Mouse (Mus musculus) liver, embryonic 16.5 days (tissue): Measurements from ENCODE around the gene Arhgef25. TPM values are rescaled to one million over a fixed set of nuclear protein-coding genes. Genes with fewer than 3 reads are reported as not detected.
"Not testable (repeated sequence)": the region's sequence is repeated elsewhere in the genome, so short reads cannot be mapped to it uniquely, and the experiment has no call there.

ENCODE experiments used
- ATAC-seq: fragments of 200-750 bp; cut with Nextera tagmentation; 2 replicates; pipeline ENCODE4 v1.8.0; 2017; ENCODE audit warnings: low read depth, mild to moderate bottlenecking, moderate number of reproducible peaks, moderate library complexity
- H3K27ac ChIP-seq: fragments of 300-500 bp; sonication (generic); 2 replicates; pipeline ENCODE4 v1.5.1; 2014; ENCODE audit warnings: mild to moderate bottlenecking, low read length
- H3K27me3 ChIP-seq: fragments of 300-500 bp; sonication (generic); 2 replicates; pipeline ENCODE4 v1.6.1; 2014; ENCODE audit warnings: low read depth, low read length, mixed read lengths; ENCODE audit not compliant: control insufficient read depth, insufficient read depth
- H3K36me3 ChIP-seq: fragments of 300-500 bp; sonication (generic); 2 replicates; pipeline ENCODE4 v1.6.1; 2014; ENCODE audit warnings: mild to moderate bottlenecking; ENCODE audit not compliant: control insufficient read depth, insufficient read depth
- H3K4me1 ChIP-seq: fragments of 300-500 bp; sonication (generic); 2 replicates; pipeline ENCODE4 v1.6.1; 2014; ENCODE audit warnings: low read depth, low read length, mixed read lengths; ENCODE audit not compliant: control insufficient read depth
- H3K4me2 ChIP-seq: fragments of 300-500 bp; sonication (generic); 2 replicates; pipeline ENCODE4 v1.6.1; 2014; ENCODE audit warnings: low read depth, low read length, mixed read lengths
- H3K4me3 ChIP-seq: fragments of 300-500 bp; sonication (generic); 2 replicates; pipeline ENCODE4 v1.5.1; 2014; ENCODE audit warnings: low read depth, mild to moderate bottlenecking, low read length
- H3K9ac ChIP-seq: fragments of 300-500 bp; sonication (generic); 2 replicates; pipeline ENCODE4 v1.6.1; 2014; ENCODE audit warnings: low read depth, low read length
- H3K9me3 ChIP-seq: fragments of 300-500 bp; sonication (generic); replicated peaks from 2 replicates; pipeline ENCODE4 v1.6.1; 2016; ENCODE audit warnings: low read length; ENCODE audit not compliant: control insufficient read depth
- WGBS: fragments of 180-500 bp; shearing (Covaris S2); extraction: QIAGEN DNeasy Blood & Tissue Kit; methylation state at CpG from one replicate; pipeline ENCODE4 v1.1.7; 2014; ENCODE audit not compliant: insufficient replicate concordance; 5-methylcytosine and 5-hydroxymethylcytosine counted together
- polyA plus RNA-seq: library from polyadenylated mRNA; unstranded; fragments of >200 nt; fragmentation: Nextera tagmentation; extraction: Ambion mirVana; gene quantifications from 2 replicates; pipeline ENCODE4 v1.2.1, GENCODE M21; 2015

Arhgef25 gene
- polyA plus RNA-seq, 1 experiment from 2014 or later: 5.7 TPM

- Histone ChIP-seq H3K4me1 (peaks cover 34% of the 10 kb centered on the region), H3K4me2 (peak overlapping the region; percentile 2; the same call in 1 of the 2 replicates), H3K27ac (peak overlapping the region; percentile 58), H3K27me3 (no peaks in the 10 kb centered on the region), H3K9ac (no peak overlapping the region), H3K36me3 (no peaks in the 10 kb centered on the region), H3K4me3 (no peak overlapping the region), H3K9me3 (no peaks in the 10 kb centered on the region)
- 39% methylated on average over 4 of the region's 4 CpGs for WGBS
- ATAC-seq: no peak
Observed at GRCm38 (mm10) chr10:127136510-127136909, 53.4 kb downstream of the Arhgef25 start.

- 0 out of 2 replicates have a peak overlapping the region, but pooled peaks have one; percentile 12 for H3K4me2 ChIP-seq
Observed at GRCm38 (mm10) chr10:127135118-127135836, 54.6 kb downstream of the Arhgef25 start.

GRCm38 (mm10) chr10:127134394-127135035, 55.4 kb downstream of the Arhgef25 start:
- not testable (repeated sequence) for H3K27ac ChIP-seq, H3K9me3 ChIP-seq, H3K9ac ChIP-seq, ATAC-seq, H3K27me3 ChIP-seq, H3K36me3 ChIP-seq, H3K4me2 ChIP-seq, H3K4me3 ChIP-seq
- 70% methylated on average over 3 of the region's 3 CpGs for WGBS
- H3K4me1 ChIP-seq: peaks cover 34% of the 10 kb centered on the region

More at GRCm38 (mm10) chr10:127135118-127135836, 54.6 kb downstream of the Arhgef25 start:
- Histone ChIP-seq H3K27me3 (no peaks in the 10 kb centered on the region), H3K9me3 (no peaks in the 10 kb centered on the region), H3K36me3 (no peaks in the 10 kb centered on the region), H3K4me1 (peaks cover 34% of the 10 kb centered on the region), H3K27ac (peak overlapping the region; percentile 58), H3K9ac (no peak overlapping the region; the same call in 1 of the 2 replicates), H3K4me3 (no peak overlapping the region)
- 15% methylated on average over 7 of the region's 8 CpGs for WGBS
- peak; percentile 78 for ATAC-seq

Other genes with a start within 250 kb of the Arhgef25 start
- gene Ctdsp2, start 211.4 kb downstream of the Arhgef25 start, polyA plus RNA-seq: 11.1 and 12.2 TPM in 2 replicates
- 0.09 TPM in 1 of 2 replicates, not detected in the other for gene Avil, start 189.4 kb downstream of the Arhgef25 start, polyA plus RNA-seq
- 37.1 and 40.1 TPM in 2 replicates for gene Tsfm, start 159.2 kb downstream of the Arhgef25 start, polyA plus RNA-seq
- gene Mettl1, start 148.7 kb downstream of the Arhgef25 start, polyA plus RNA-seq: 13.4 and 13.5 TPM in 2 replicates
- gene Eef1akmt3, start 148.6 kb downstream of the Arhgef25 start, polyA plus RNA-seq: 0.09 and 0.21 TPM in 2 replicates
- gene Cyp27b1, start 141.8 kb downstream of the Arhgef25 start, polyA plus RNA-seq: 0.04 TPM in 1 of 2 replicates, not detected in the other
- gene March9, start 129.9 kb downstream of the Arhgef25 start, polyA plus RNA-seq: not detected in 2 replicates
- gene Cdk4, start 126.5 kb downstream of the Arhgef25 start, polyA plus RNA-seq: 293 and 317 TPM in 2 replicates
- gene Tspan31, start 119.8 kb downstream of the Arhgef25 start, polyA plus RNA-seq: 87.4 and 96.7 TPM in 2 replicates
- gene Agap2, start 114.8 kb downstream of the Arhgef25 start, polyA plus RNA-seq: 0.71 and 1.2 TPM in 2 replicates
- 58.9 and 65.6 TPM in 2 replicates for gene Os9, start 69.0 kb downstream of the Arhgef25 start, polyA plus RNA-seq
- 18.7 and 24.3 TPM in 2 replicates for gene B4galnt1, start 24.9 kb downstream of the Arhgef25 start, polyA plus RNA-seq
- gene Slc26a10, start 9.4 kb downstream of the Arhgef25 start, polyA plus RNA-seq: 2.2 and 2.7 TPM in 2 replicates
- gene Dtx3, start 5.6 kb upstream of the Arhgef25 start, polyA plus RNA-seq: 13.4 and 14.8 TPM in 2 replicates
- 39.1 and 40.1 TPM in 2 replicates for gene Pip4k2c, start 21.5 kb upstream of the Arhgef25 start, polyA plus RNA-seq
- gene Kif5a, start 73.3 kb upstream of the Arhgef25 start, polyA plus RNA-seq: 0.09 and 0.11 TPM in 2 replicates
- gene Dctn2, start 76.3 kb upstream of the Arhgef25 start, polyA plus RNA-seq: 65.9 TPM in 2 replicates
- 5.7 and 6.5 TPM in 2 replicates for gene Mbd6, start 98.9 kb upstream of the Arhgef25 start, polyA plus RNA-seq
- gene Mars, start 121.7 kb upstream of the Arhgef25 start, polyA plus RNA-seq: 100 and 109 TPM in 2 replicates
- gene Arhgap9, start 131.9 kb upstream of the Arhgef25 start, polyA plus RNA-seq: 12.2 and 13.2 TPM in 2 replicates
- gene Gli1, start 151.9 kb upstream of the Arhgef25 start, polyA plus RNA-seq: 0.15 and 0.21 TPM in 2 replicates
- 0.78 and 0.99 TPM in 2 replicates for gene Inhbe, start 164.3 kb upstream of the Arhgef25 start, polyA plus RNA-seq
- gene Inhbc, start 180.3 kb upstream of the Arhgef25 start, polyA plus RNA-seq: 4.3 and 5.9 TPM in 2 replicates
- 10.2 and 13.3 TPM in 2 replicates for gene R3hdm2, start 190.2 kb upstream of the Arhgef25 start, polyA plus RNA-seq